Mouse (Mus musculus) thymus, adult 2 months (tissue): ENCODE data around the gene Gm3448. TPM values are rescaled to one million over a fixed set of nuclear protein-coding genes. Genes with fewer than 3 reads are reported as not detected.
"Not testable (repeated sequence)": the region's sequence is repeated elsewhere in the genome, so short reads cannot be mapped to it uniquely, and the experiment has no call there.

Experiments used
- DNase-seq: peaks from one replicate; pipeline ENCODE4 v3.0.0; 2021
- H3K27ac ChIP-seq: fragments of 200-500 bp; 2 replicates; pipeline ENCODE4 v1.5.1; 2012; ENCODE audit warnings: low read length, control low read depth; ENCODE audit not compliant: control insufficient read depth, insufficient read depth
- H3K27me3 ChIP-seq: fragments of 200-500 bp; 2 replicates; pipeline ENCODE4 v1.6.1; 2012; ENCODE audit warnings: mild to moderate bottlenecking, low read length, moderate library complexity, mixed read lengths; ENCODE audit not compliant: control insufficient read depth, insufficient read depth
- H3K36me3 ChIP-seq: fragments of 200-500 bp; 2 replicates; pipeline ENCODE4 v1.6.1; 2012; ENCODE audit warnings: mild to moderate bottlenecking, low read length, moderate library complexity; ENCODE audit not compliant: control insufficient read depth, insufficient read depth
- H3K4me1 ChIP-seq: fragments of 200-500 bp; replicated peaks from 2 replicates; pipeline ENCODE4 v1.6.1; 2012; ENCODE audit warnings: low read length; ENCODE audit not compliant: control insufficient read depth, insufficient read depth
- H3K4me3 ChIP-seq: fragments of 200-500 bp; 2 replicates; pipeline ENCODE4 v1.5.1; 2012; ENCODE audit warnings: mild to moderate bottlenecking, low read length, control low read depth, moderate library complexity; ENCODE audit not compliant: control insufficient read depth, insufficient read depth
- CTCF ChIP-seq: fragments of 200-500 bp; IDR thresholded peaks from 2 replicates; pipeline ENCODE4 v1.5.1; 2012; ENCODE audit warnings: mild to moderate bottlenecking, control low read depth, low read length, moderate library complexity, borderline replicate concordance; ENCODE audit not compliant: control insufficient read depth, poor library complexity, insufficient read depth; ENCODE audit errors: extremely low read depth
- POLR2A ChIP-seq: fragments of 200-500 bp; IDR thresholded peaks from 2 replicates; pipeline ENCODE4 v1.6.1; 2012; ENCODE audit warnings: mild to moderate bottlenecking, low read length, control low read depth, moderate library complexity; ENCODE audit not compliant: control insufficient read depth, poor library complexity, insufficient read depth; ENCODE audit errors: extremely low read depth
- WGBS: fragments of 180-500 bp; shearing (Covaris S2); methylation state at CpG from one replicate; pipeline ENCODE4 v1.1.7; 2018; 5-methylcytosine and 5-hydroxymethylcytosine counted together
- polyA plus RNA-seq: library from polyadenylated mRNA; depleted of rRNA; stranded (reverse); fragments of >200 nt; gene quantifications from 2 replicates; pipeline ENCODE4 v1.2.3, GENCODE M21; 2012

Gene Gm3448
- polyA plus RNA-seq, 1 experiment = 0.92 TPM

- not testable (repeated sequence) for DNase-seq, H3K36me3 ChIP-seq, H3K27me3 ChIP-seq, H3K4me1 ChIP-seq, H3K27ac ChIP-seq, H3K4me3 ChIP-seq
- 95% methylated on average over 4 of the region's 5 CpGs for WGBS
Observed at GRCm38 (mm10) chr17:14990116-14990702, 51.1 kb downstream of the Gm3448 start.

GRCm38 (mm10) chr17:14978362-14979038 lies 62.8 kb downstream of the Gm3448 start, which contains the start of the genes 9030025P20Rik and Gm3417:
9030025P20Rik (plus strand) TSS chr17:14978468.
Gm3417 (minus strand) TSS chr17:14978790.
- not testable (repeated sequence) for H3K27me3 ChIP-seq, DNase-seq, H3K36me3 ChIP-seq, H3K4me3 ChIP-seq, H3K27ac ChIP-seq, H3K4me1 ChIP-seq
- WGBS = no CpG with 5 or more reads among the region's 60 CpGs

DNA sequence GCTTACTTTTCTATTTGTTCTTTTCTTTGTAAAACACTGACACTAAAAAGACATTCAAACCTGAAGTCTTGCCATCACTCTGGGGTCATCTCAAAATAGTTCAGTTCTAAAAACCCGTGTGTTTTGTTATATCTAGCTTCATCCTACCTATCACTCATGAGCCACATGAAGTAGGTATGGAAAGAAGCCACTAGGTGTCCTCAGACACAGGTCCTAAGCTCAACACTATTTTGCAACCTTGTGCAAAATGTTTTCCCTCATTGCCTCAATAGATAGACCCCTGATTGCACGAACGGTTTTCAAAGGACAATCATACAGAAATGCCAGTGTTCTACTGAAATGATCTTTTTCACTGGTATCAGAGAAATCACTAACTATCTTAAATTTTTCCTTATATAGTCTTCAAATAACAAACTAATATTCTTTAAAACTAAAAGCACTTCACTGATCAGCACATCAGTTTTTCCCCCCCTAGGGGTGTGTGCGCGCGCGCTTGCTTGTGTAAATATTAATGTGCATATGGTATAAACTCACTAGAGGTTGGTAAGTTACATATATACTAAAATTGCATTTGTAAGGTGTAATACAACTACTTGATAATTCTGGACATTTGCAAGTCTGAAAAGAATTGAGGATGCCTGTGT lies 63.5 kb downstream of the Gm3448 start:
- not testable (repeated sequence) for H3K36me3 ChIP-seq, H3K27me3 ChIP-seq, DNase-seq, H3K4me3 ChIP-seq, H3K4me1 ChIP-seq, H3K27ac ChIP-seq
- under 1% methylated on average over 4 of the region's 7 CpGs for WGBS

- not testable (repeated sequence) for DNase-seq, H3K4me3 ChIP-seq, H3K4me1 ChIP-seq, H3K36me3 ChIP-seq, H3K27me3 ChIP-seq, H3K27ac ChIP-seq
- WGBS = no CpG with 5 or more reads among the region's 6 CpGs
Observed at GRCm38 (mm10) chr17:14968373-14968913, 72.9 kb downstream of the Gm3448 start.

GRCm38 (mm10) chr17:14961557-14962154 lies 79.7 kb downstream of the Gm3448 start:
- H3K4me3 ChIP-seq, H3K27ac ChIP-seq, H3K36me3 ChIP-seq, H3K27me3 ChIP-seq, H3K4me1 ChIP-seq, DNase-seq: not testable (repeated sequence)
- WGBS = no CpG with 5 or more reads among the region's 44 CpGs

- H3K4me3 ChIP-seq = peak within 1 kb of the TSS; percentile 60
- H3K4me1 ChIP-seq, H3K36me3 ChIP-seq, H3K27ac ChIP-seq, H3K27me3 ChIP-seq: not testable (repeated sequence)
- peak; percentile 37 for DNase-seq
- 8% methylated on average over 65 of the region's 100 CpGs for WGBS
Observed at GRCm38 (mm10) chr17:14960951-14961556, 80.3 kb downstream of the Gm3448 start, which contains the start of gene Phf10. Phf10 (minus strand) TSS chr17:14961273.

- Histone ChIP-seq H3K27ac (no peak overlapping the region), H3K36me3 (no peaks in the 10 kb centered on the region), H3K4me1 (peaks cover 3% of the 10 kb centered on the region), H3K4me3 (peak overlapping the region; percentile 60), H3K27me3 (no peaks in the 10 kb centered on the region)
- TF ChIP-seq POLR2A (no peak), CTCF (no peak)
- WGBS = under 1% methylated on average over 19 of the region's 23 CpGs
- peak; percentile 35 for DNase-seq
Observed at GRCm38 (mm10) chr17:14960520-14960919, 80.8 kb downstream of the Gm3448 start.
